Mouse (Mus musculus) ZHBTc4 (cell line): Measurements from ENCODE around the gene Ybey.
A peak's percentile ranks its signal among the peaks of the same experiment; 100 is the strongest.

ENCODE experiments used
- DNase-seq: peaks from one replicate; pipeline ENCODE4 v3.0.0-alpha.2; 2011; ENCODE audit warnings: low read depth, low spot score

The Ybey gene

GRCm38 (mm10) chr10:76442178-76443088 lies 26.5 kb downstream of the Ybey start, which contains the start of gene Pcnt:
Gene Pcnt, minus strand, starts transcription at chr10:76442786.
- peak; percentile 100 for DNase-seq

GRCm38 (mm10) chr10:76440281-76440680 lies 28.6 kb downstream of the Ybey start, which contains the start of gene AC141477.1:
Gene AC141477.1, minus strand, starts transcription at chr10:76440444.
- DNase-seq: peak; percentile 43

DNA sequence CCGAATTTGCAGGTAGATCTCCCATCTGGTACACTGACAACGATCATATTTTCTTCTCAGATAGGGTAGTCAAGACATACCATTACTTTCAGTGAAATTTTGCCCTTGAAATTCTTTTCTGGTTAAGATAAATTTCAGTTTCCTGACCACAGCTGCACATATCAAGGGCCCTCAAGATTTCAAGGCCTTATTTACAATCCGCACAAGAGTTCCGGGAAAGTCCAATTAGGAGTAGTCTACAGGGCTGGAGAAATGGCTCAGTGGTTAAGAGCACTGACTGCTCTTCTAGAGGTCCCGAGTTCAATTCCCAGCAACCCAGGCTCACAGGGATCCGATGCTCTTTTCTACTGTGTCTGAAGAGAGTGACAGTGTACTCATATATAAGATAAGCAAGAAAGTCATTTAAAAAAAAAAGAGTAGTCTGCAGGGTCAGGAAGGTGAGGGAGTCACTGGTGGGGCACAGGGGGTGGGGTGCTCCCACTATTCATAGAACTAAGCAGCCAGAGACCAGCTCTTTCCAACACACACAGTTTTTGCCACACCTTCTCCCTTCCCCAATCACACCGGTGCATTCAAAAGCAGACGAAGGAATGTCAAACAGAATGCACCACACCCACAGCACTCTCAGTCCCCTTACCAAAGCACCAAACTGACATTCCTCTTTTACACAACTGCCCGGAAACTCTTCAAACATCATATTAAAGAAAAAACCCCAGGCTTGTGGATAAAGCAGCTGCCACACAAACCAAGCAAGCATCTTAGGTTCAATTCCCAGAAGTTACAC lies 29.6 kb downstream of the Ybey start:
- DNase-seq: peak; percentile 89

- DNase-seq: no peak
These were observed 35.0 kb downstream of the Ybey start for GRCm38 (mm10) chr10:76433925-76434324.

- no peak for DNase-seq
These were observed 43.2 kb downstream of the Ybey start for GRCm38 (mm10) chr10:76425674-76426073.

- DNase-seq: no peak
These were observed 52.1 kb downstream of the Ybey start for GRCm38 (mm10) chr10:76416811-76417210.
